Mouse (Mus musculus) lung, adult 2 months (tissue): ENCODE results near the gene Cela3b.

Experiments
- CTCF ChIP-seq: fragments of 200-500 bp; IDR thresholded peaks from 2 replicates; pipeline ENCODE4 v1.5.1; 2011; ENCODE audit warnings: mild to moderate bottlenecking, low read length, control low read depth; ENCODE audit not compliant: insufficient read depth
- POLR2A ChIP-seq: fragments of 200-500 bp; IDR thresholded peaks from 2 replicates; pipeline ENCODE4 v1.6.1; 2011; ENCODE audit warnings: low read depth, mild to moderate bottlenecking, control low read depth, low read length, borderline replicate concordance; ENCODE audit errors: extremely low read depth

GRCm38 (mm10) chr4:137414936-137415335, 15.4 kb downstream of the Cela3b start:
- no peak for TF ChIP-seq CTCF
- no peak for TF ChIP-seq POLR2A
